Mouse (Mus musculus) bone marrow macrophage, adult 2 months (primary cell): ENCODE measurements around the gene Mrps33.

Source experiments
- CTCF ChIP-seq: IDR thresholded peaks from 2 replicates; pipeline ENCODE4 v1.5.1; 2012; ENCODE audit warnings: low read depth, mild to moderate bottlenecking, low read length, moderate library complexity
- POLR2A ChIP-seq: IDR thresholded peaks from 2 replicates; pipeline ENCODE4 v1.6.1; 2012; ENCODE audit warnings: mild to moderate bottlenecking, low read depth, low read length, borderline replicate concordance

GRCm38 (mm10) chr6:39805916-39806315 lies 4.9 kb downstream of the Mrps33 start:
- TF ChIP-seq CTCF: no peak
- TF ChIP-seq POLR2A: no peak
